Mouse (Mus musculus) heart, postnatal 0 days (tissue): ENCODE measurements around the gene Ackr3. TPM values are rescaled to one million over a fixed set of nuclear protein-coding genes. Genes with fewer than 3 reads are reported as not detected.

Experiments used
- ATAC-seq: fragments of 200-750 bp; cut with Nextera tagmentation; 2 replicates; pipeline ENCODE4 v1.8.0; 2017; ENCODE audit warnings: low read depth, moderate number of reproducible peaks, moderate library complexity; ENCODE audit not compliant: insufficient read depth
- DNase-seq: peaks from one replicate; pipeline ENCODE4 v3.0.0-alpha.2; 2016; ENCODE audit warnings: low spot score
- H3K27ac ChIP-seq: fragments of 300-500 bp; sonication (generic); 2 replicates; pipeline ENCODE4 v1.5.1; 2014; ENCODE audit warnings: low read depth, mild to moderate bottlenecking
- H3K27me3 ChIP-seq: fragments of 300-500 bp; sonication (generic); 2 replicates; pipeline ENCODE4 v1.6.1; 2014; ENCODE audit warnings: low read length, mixed read lengths; ENCODE audit not compliant: control insufficient read depth, insufficient read depth
- H3K36me3 ChIP-seq: fragments of 300-500 bp; sonication (generic); replicated peaks from 2 replicates; pipeline ENCODE4 v1.6.1; 2014; ENCODE audit warnings: low read length, mixed read lengths; ENCODE audit not compliant: control insufficient read depth, insufficient read depth
- H3K4me1 ChIP-seq: fragments of 300-500 bp; sonication (generic); 2 replicates; pipeline ENCODE4 v1.6.1; 2014; ENCODE audit warnings: antibody characterized with exemption; ENCODE audit not compliant: control insufficient read depth, insufficient read depth
- H3K4me2 ChIP-seq: fragments of 300-500 bp; sonication (generic); 2 replicates; pipeline ENCODE4 v1.6.1; 2014; ENCODE audit warnings: low read depth, mild to moderate bottlenecking, low read length, moderate library complexity
- H3K4me3 ChIP-seq: fragments of 300-500 bp; sonication (generic); 2 replicates; pipeline ENCODE4 v1.5.1; 2014; ENCODE audit warnings: low read depth, low read length
- H3K9ac ChIP-seq: fragments of 300-500 bp; sonication (generic); replicated peaks from 2 replicates; pipeline ENCODE4 v1.6.1; 2014; ENCODE audit warnings: low read depth, low read length, mixed read lengths
- H3K9me3 ChIP-seq: fragments of 300-500 bp; sonication (generic); replicated peaks from 2 replicates; pipeline ENCODE4 v1.6.1; 2016; ENCODE audit warnings: low read length; ENCODE audit not compliant: control insufficient read depth
- CTCF ChIP-seq: IDR thresholded peaks from 2 replicates; pipeline ENCODE4 v1.5.1; 2016; ENCODE audit warnings: antibody characterized with exemption, control low read depth, low read depth
- EP300 ChIP-seq: IDR thresholded peaks from 2 replicates; pipeline ENCODE4 v1.6.1; 2016; ENCODE audit warnings: antibody characterized with exemption, low read depth
- WGBS: fragments of 180-500 bp; shearing (Covaris S2); extraction: QIAGEN DNeasy Blood & Tissue Kit; methylation state at CpG from one replicate; pipeline ENCODE4 v1.1.7; 2014; 5-methylcytosine and 5-hydroxymethylcytosine counted together
- polyA plus RNA-seq: library from polyadenylated mRNA; unstranded; fragments of >200 nt; fragmentation: Nextera tagmentation; extraction: Ambion mirVana; gene quantifications from 2 replicates; pipeline ENCODE4 v1.2.1, GENCODE M21; 2015
- total RNA-seq: library from RNA; depleted of rRNA; stranded (reverse); fragments of >200 nt; gene quantifications from 2 replicates; pipeline ENCODE4 v1.2.3, GENCODE M21; 2014; ENCODE audit warnings: low replicate concordance

Ackr3 gene
- total and polyA plus RNA-seq, 2 experiments from 2014 or later = 13.5 to 22.5 TPM

DNA sequence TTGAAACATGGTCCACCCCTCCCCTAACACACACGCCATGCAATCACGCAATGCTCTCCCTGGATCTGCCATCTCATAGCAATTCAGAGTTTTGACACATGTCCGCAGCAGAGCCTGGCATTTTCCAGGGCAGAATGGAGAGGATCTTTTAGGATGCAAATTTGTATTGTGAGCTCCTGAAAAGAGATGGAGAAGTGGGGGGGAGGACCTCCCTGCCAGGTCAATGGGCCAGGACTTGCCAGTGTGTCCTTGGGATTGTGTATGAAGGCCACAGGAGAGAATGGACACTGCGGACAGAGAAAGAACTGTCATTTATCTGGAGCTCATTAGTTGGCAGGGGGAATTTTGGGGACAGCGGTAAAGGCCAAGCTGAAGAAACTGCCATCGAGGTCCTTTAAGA, 14.7 kb upstream of the Ackr3 start:
- WGBS = 87% methylated on average over 6 of the region's 6 CpGs
- Histone ChIP-seq H3K4me1 (no peaks in the 10 kb centered on the region), H3K9ac (no peak overlapping the region), H3K4me2 (no peak overlapping the region), H3K27ac (no peak overlapping the region), H3K4me3 (no peak overlapping the region), H3K36me3 (no peaks in the 10 kb centered on the region), H3K9me3 (no peaks in the 10 kb centered on the region), H3K27me3 (peaks cover 8% of the 10 kb centered on the region; the same call in 1 of the 2 replicates)
- DNase-seq = no peak
- ATAC-seq = no peak
- no peak for TF ChIP-seq CTCF
- no peak for TF ChIP-seq EP300

GRCm38 (mm10) chr1:90201246-90201645, 2.5 kb upstream of the Ackr3 start:
- WGBS = 74% methylated on average over 5 of the region's 5 CpGs
- Histone ChIP-seq H3K9me3 (no peaks in the 10 kb centered on the region), H3K4me3 (no peak overlapping the region), H3K9ac (no peak overlapping the region), H3K27me3 (peaks cover 20% of the 10 kb centered on the region), H3K27ac (no peak overlapping the region), H3K4me1 (peaks cover 21% of the 10 kb centered on the region), H3K36me3 (no peaks in the 10 kb centered on the region), H3K4me2 (no peak overlapping the region)
- ATAC-seq (no peak), DNase-seq (no peak)
- TF ChIP-seq EP300 = no peak; the same call in 1 of the 2 replicates
- TF ChIP-seq CTCF = no peak

GRCm38 (mm10) chr1:90201655-90202054, 2.1 kb upstream of the Ackr3 start:
- no peaks in the 10 kb centered on the region for H3K9me3 ChIP-seq
- H3K4me2 ChIP-seq = no peak overlapping the region
- H3K4me1 ChIP-seq = peaks cover 23% of the 10 kb centered on the region
- H3K36me3 ChIP-seq = no peaks in the 10 kb centered on the region
- WGBS = 51% methylated on average over 2 of the region's 2 CpGs
- no peak overlapping the region for H3K27ac ChIP-seq
- H3K27me3 ChIP-seq = peaks cover 20% of the 10 kb centered on the region
- H3K9ac ChIP-seq = no peak overlapping the region
- TF ChIP-seq EP300 = no peak
- TF ChIP-seq CTCF = no peak
- DNase-seq (no peak), ATAC-seq (no peak)
- H3K4me3 ChIP-seq = no peak overlapping the region

GRCm38 (mm10) chr1:90202207-90202978, 1.4 kb upstream of the Ackr3 start:
- H3K9ac ChIP-seq = no peak overlapping the region
- TF ChIP-seq CTCF (peak; percentile 55), EP300 (no peak)
- no peaks in the 10 kb centered on the region for H3K9me3 ChIP-seq
- peak; percentile 65 for ATAC-seq
- no peak overlapping the region for H3K4me3 ChIP-seq
- no peaks in the 10 kb centered on the region for H3K36me3 ChIP-seq
- 24% methylated on average over 23 of the region's 23 CpGs for WGBS
- peaks cover 20% of the 10 kb centered on the region for H3K27me3 ChIP-seq
- H3K4me1 ChIP-seq = peaks cover 29% of the 10 kb centered on the region
- no peak overlapping the region for H3K4me2 ChIP-seq
- no peak overlapping the region for H3K27ac ChIP-seq
- peak; percentile 69 for DNase-seq

- H3K36me3 ChIP-seq = no peaks in the 10 kb centered on the region
- peaks cover 38% of the 10 kb centered on the region for H3K4me1 ChIP-seq
- H3K4me3 ChIP-seq = peak overlapping the region; percentile 53
- no peak for DNase-seq
- TF ChIP-seq CTCF (no peak), EP300 (no peak)
- 25% methylated on average over 11 of the region's 11 CpGs for WGBS
- no peak overlapping the region for H3K27ac ChIP-seq
- H3K9me3 ChIP-seq = no peaks in the 10 kb centered on the region
- no peak for ATAC-seq
- no peak overlapping the region for H3K9ac ChIP-seq
- peaks cover 20% of the 10 kb centered on the region for H3K27me3 ChIP-seq
- peak overlapping the region; percentile 70 for H3K4me2 ChIP-seq
These were observed 439 bp upstream of the Ackr3 start for GRCm38 (mm10) chr1:90203341-90203740.

DNA sequence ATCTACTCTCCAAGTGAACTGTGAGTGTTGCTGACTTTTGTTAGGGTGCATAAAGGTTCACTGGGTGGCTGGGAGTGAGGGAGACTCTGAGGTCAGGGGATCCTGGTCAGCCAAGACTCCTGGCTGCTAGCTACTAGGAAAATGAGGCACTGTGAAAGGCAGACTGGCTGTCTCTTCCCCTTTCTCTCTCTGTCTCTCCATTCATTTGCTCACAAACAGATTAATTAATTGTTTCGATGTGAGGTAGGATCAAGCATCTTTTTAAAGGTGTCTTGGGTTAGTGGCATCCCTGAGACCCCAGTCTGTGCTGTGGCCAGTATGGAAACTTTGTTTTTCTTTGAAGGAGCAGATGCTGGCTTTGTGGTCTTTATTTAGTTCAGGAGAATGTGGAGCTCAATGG, 1.0 kb downstream of the Ackr3 start:
- H3K4me2 ChIP-seq = peak overlapping the region; percentile 70
- peak overlapping the region; percentile 53 for H3K4me3 ChIP-seq
- 0 out of 2 replicates have a peak overlapping the region, but pooled peaks have one; percentile 13 for H3K27ac ChIP-seq
- WGBS = 48% methylated on average over 1 of the region's 1 CpGs
- H3K9me3 ChIP-seq = no peaks in the 10 kb centered on the region
- TF ChIP-seq EP300 (no peak), CTCF (no peak)
- peak overlapping the region; percentile 45 for H3K9ac ChIP-seq
- no peaks in the 10 kb centered on the region for H3K36me3 ChIP-seq
- DNase-seq = no peak
- peaks cover 53% of the 10 kb centered on the region for H3K4me1 ChIP-seq
- no peak for ATAC-seq
- H3K27me3 ChIP-seq = peaks cover 20% of the 10 kb centered on the region
